ENCODE assay signal across 8 mouse cellular contexts in genomic region chr3:21936616-21937015, GRCm38 (mm10).
DNase-seq lines count a peak whose midpoint lies in the region; ATAC-seq lines count a peak whose summit lies in the region.

No protein-coding gene starts in this region.

- H3K4me3 ChIP-seq in erythroblast, embryonic 14.5 days (replicated peaks), result peak overlapping the region; percentile 58
- no peak overlapping the region for H3K4me3 ChIP-seq in hindbrain, embryonic 16.5 days (ENCODE audit: low read length)
- peak overlapping the region; percentile 44 for H3K4me3 ChIP-seq in midbrain, embryonic 10.5 days

- no peak overlapping the region for H3K9ac ChIP-seq in hindbrain, embryonic 16.5 days (ENCODE audit: low read depth, low read length)

- no peaks in the 10 kb centered on the region for H3K36me3 ChIP-seq in erythroblast, embryonic 14.5 days (ENCODE audit: control insufficient read depth)
- H3K36me3 ChIP-seq in hindbrain, embryonic 16.5 days (ENCODE audit: control insufficient read depth, insufficient read depth, low read length), result no peaks in the 10 kb centered on the region
- no peaks in the 10 kb centered on the region for H3K36me3 ChIP-seq in midbrain, embryonic 10.5 days

- no peaks in the 10 kb centered on the region for H3K27me3 ChIP-seq in erythroblast, embryonic 14.5 days (ENCODE audit: control insufficient read depth)
- no peaks in the 10 kb centered on the region for H3K27me3 ChIP-seq in hindbrain, embryonic 16.5 days (replicated peaks; ENCODE audit: control insufficient read depth, insufficient read depth, low read length)
- H3K27me3 ChIP-seq in midbrain, embryonic 10.5 days (ENCODE audit: low read depth, poor library complexity, severe bottlenecking), result no peaks in the 10 kb centered on the region

- H3K9me3 ChIP-seq in erythroblast, embryonic 14.5 days (ENCODE audit: control insufficient read depth, low read length), result no peaks in the 10 kb centered on the region
- no peaks in the 10 kb centered on the region for H3K9me3 ChIP-seq in hindbrain, embryonic 16.5 days (ENCODE audit: control insufficient read depth, low read length)
- H3K9me3 ChIP-seq in midbrain, embryonic 10.5 days (replicated peaks), result no peaks in the 10 kb centered on the region

- DNase-seq in right cerebral cortex, postnatal 25 days, result peak; percentile 14
- DNase-seq in right cerebral cortex, adult 18-20 months, result no peak
- peak; percentile 38 for DNase-seq in midbrain, embryonic 10.5 days (ENCODE audit: low spot score)
- DNase-seq in thymus, postnatal 4 days, result peak; percentile 75
- no peak for DNase-seq in T-cell, adult 2 months (ENCODE audit: low spot score)

- H3K4me2 ChIP-seq in hindbrain, embryonic 16.5 days (ENCODE audit: low read length), result peak overlapping the region; percentile 56; the same call in 1 of the 2 replicates

- H3K4me1 ChIP-seq in erythroblast, embryonic 14.5 days (ENCODE audit: control insufficient read depth), result peaks cover 21% of the 10 kb centered on the region
- peaks cover 20% of the 10 kb centered on the region for H3K4me1 ChIP-seq in hindbrain, embryonic 16.5 days (ENCODE audit: control insufficient read depth, insufficient read depth, low read depth, low read length)
- H3K4me1 ChIP-seq in midbrain, embryonic 10.5 days, result peaks cover 49% of the 10 kb centered on the region

- 12% methylated on average over 8 of the region's 8 CpGs for WGBS in hindbrain, embryonic 16.5 days
- WGBS in midbrain, embryonic 10.5 days, result 6% methylated on average over 8 of the region's 8 CpGs

- no peak for ATAC-seq in erythroblast, adult 5-6 weeks (replicated peaks; ENCODE audit: low FRiP score, poor library complexity, severe bottlenecking)
- ATAC-seq in hindbrain, embryonic 16.5 days, result peak; percentile 3

- peak overlapping the region; percentile 75 for H3K27ac ChIP-seq in hindbrain, embryonic 16.5 days (ENCODE audit: low read depth, low read length)
- H3K27ac ChIP-seq in midbrain, embryonic 10.5 days (replicated peaks), result peak overlapping the region; percentile 78

Comparison
In these comparisons a context has a peak if more than half of its experiments do, and no peak if none do; other contexts are left out.
1. DNase-seq: peak in right cerebral cortex, postnatal 25 days (single experiment), midbrain, embryonic 10.5 days (single experiment) and thymus, postnatal 4 days (single experiment); none in right cerebral cortex, adult 18-20 months (single experiment) and T-cell, adult 2 months (single experiment).